Mouse (Mus musculus): ENCODE measurements around the gene Rasgef1b. TPM values are rescaled to one million over a fixed set of nuclear protein-coding genes. Genes with fewer than 3 reads are reported as not detected.
A peak's percentile ranks its signal among the peaks of the same experiment; 100 is the strongest.

The Rasgef1b gene
- total and polyA plus RNA-seq, 2 experiments: 4.0 to 20.4 TPM

- Histone ChIP-seq H3K27ac (replicated peaks; ENCODE audit: insufficient read depth, low read depth, low read length) (no peak overlapping the region), H3K79me2 (ENCODE audit: control insufficient read depth, insufficient read depth, low read length) (no peaks in the 10 kb centered on the region), H3K4me3 (ENCODE audit: insufficient read depth, low read depth, low read length) (no peak overlapping the region), H3K36me3 (ENCODE audit: control insufficient read depth, insufficient read depth, low read length) (no peaks in the 10 kb centered on the region), H3K4me1 (ENCODE audit: control insufficient read depth, insufficient read depth, low read length) (no peaks in the 10 kb centered on the region), H3K27me3 (ENCODE audit: control insufficient read depth, insufficient read depth, low read length) (no peaks in the 10 kb centered on the region), H3K9ac (ENCODE audit: low read depth, low read length) (no peak overlapping the region)
- 94% methylated on average over 8 of the region's 8 CpGs for WGBS
- TF ChIP-seq CTCF (IDR thresholded peaks at IDR 0.05; ENCODE audit: low read depth, low read length) (no peak), POLR2A (IDR thresholded peaks at IDR 0.05; ENCODE audit: extremely low read depth, insufficient read depth, low read length) (no peak)
- DNase-seq (ENCODE audit: extremely low read depth, low read depth, low spot score): no peak
These were observed 296.4 kb downstream of the Rasgef1b start for GRCm38 (mm10) chr5:99432471-99432870.

DNA sequence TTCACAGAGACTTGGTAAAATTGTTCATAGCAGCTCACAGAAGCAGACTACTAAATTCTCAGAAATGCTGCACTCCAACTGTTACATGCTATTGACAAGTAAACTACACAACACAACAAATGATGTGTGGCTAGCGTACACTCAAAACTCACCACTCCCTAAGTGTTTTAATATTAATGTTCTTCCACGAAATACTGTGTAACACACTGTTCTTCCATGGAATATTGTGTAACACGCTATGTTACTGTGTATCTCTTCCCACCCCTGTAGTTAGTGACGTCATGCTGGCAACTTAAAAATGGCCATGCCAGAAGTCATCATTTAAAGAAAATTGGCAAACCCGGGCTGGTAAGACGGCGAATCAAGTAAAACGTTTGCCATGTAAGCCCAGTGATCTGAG, 299.6 kb downstream of the Rasgef1b start:
- Histone ChIP-seq H3K4me1 (ENCODE audit: control insufficient read depth, insufficient read depth, low read length) (no peaks in the 10 kb centered on the region), H3K36me3 (ENCODE audit: control insufficient read depth, insufficient read depth, low read length) (no peaks in the 10 kb centered on the region), H3K9ac (ENCODE audit: low read depth, low read length) (no peak overlapping the region), H3K27ac (replicated peaks; ENCODE audit: insufficient read depth, low read depth, low read length) (no peak overlapping the region), H3K79me2 (ENCODE audit: control insufficient read depth, insufficient read depth, low read length) (no peaks in the 10 kb centered on the region), H3K27me3 (ENCODE audit: control insufficient read depth, insufficient read depth, low read length) (no peaks in the 10 kb centered on the region), H3K4me3 (ENCODE audit: insufficient read depth, low read depth, low read length) (no peak overlapping the region)
- TF ChIP-seq POLR2A (IDR thresholded peaks at IDR 0.05; ENCODE audit: extremely low read depth, insufficient read depth, low read length): no peak
- no peak for TF ChIP-seq CTCF (IDR thresholded peaks at IDR 0.05; ENCODE audit: low read depth, low read length)
- DNase-seq (ENCODE audit: extremely low read depth, low read depth, low spot score): peak; percentile 18
- 75% methylated on average over 8 of the region's 8 CpGs for WGBS

DNA sequence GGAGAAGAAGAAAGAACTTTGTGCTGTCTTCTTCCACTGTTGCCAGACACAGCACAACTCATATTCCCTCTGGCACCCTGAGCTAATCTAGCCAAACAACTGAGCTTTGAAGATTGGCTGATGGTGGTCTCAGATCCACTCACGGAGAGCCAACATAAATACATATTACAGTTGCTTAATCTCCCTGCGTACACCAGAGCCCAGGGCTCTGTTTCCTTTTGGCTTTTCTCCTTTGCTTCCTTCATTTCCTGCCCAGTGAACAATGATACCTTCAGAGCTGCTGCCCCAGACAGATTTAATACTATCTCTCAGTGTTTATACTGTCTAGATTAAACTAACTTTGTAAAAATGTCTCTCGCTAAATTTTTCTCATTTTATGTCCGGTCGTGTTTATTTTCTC, 300.2 kb downstream of the Rasgef1b start:
- no peaks in the 10 kb centered on the region for H3K36me3 ChIP-seq (ENCODE audit: control insufficient read depth, insufficient read depth, low read length)
- TF ChIP-seq POLR2A (IDR thresholded peaks at IDR 0.05; ENCODE audit: extremely low read depth, insufficient read depth, low read length) (no peak), CTCF (IDR thresholded peaks at IDR 0.05; ENCODE audit: low read depth, low read length) (no peak)
- H3K4me3 ChIP-seq (ENCODE audit: insufficient read depth, low read depth, low read length): no peak overlapping the region

DNA sequence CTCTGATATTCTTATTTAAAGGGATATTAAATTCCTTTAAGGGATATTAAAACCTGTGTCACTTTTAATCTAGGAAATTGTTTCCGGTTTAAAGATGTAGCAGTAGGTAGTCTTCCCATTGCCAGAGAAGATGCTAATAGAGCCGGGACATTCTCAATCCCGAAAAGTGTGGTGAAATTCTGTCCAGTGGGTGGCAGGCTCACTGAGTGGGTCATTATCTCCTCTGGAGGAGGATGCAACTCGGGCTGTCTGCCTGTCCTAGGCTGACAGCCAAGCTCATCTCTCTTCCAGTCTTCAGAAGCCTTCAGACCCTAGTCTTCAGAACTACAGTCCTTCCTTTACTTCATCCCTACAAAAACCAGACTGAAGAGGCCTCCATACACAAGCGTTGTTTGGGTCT, 305.6 kb downstream of the Rasgef1b start:
- WGBS: 70% methylated on average over 5 of the region's 5 CpGs
- H3K36me3 ChIP-seq (ENCODE audit: control insufficient read depth, insufficient read depth, low read length): no peaks in the 10 kb centered on the region
- no peaks in the 10 kb centered on the region for H3K4me1 ChIP-seq (ENCODE audit: control insufficient read depth, insufficient read depth, low read length)
- H3K9ac ChIP-seq (ENCODE audit: low read depth, low read length): no peak overlapping the region
- TF ChIP-seq POLR2A (IDR thresholded peaks at IDR 0.05; ENCODE audit: extremely low read depth, insufficient read depth, low read length): no peak
- TF ChIP-seq CTCF (IDR thresholded peaks at IDR 0.05; ENCODE audit: low read depth, low read length): 0 out of 2 replicates have a peak, but pooled peaks have one; percentile 29
- no peak for DNase-seq (ENCODE audit: extremely low read depth, low read depth, low spot score)
- H3K27me3 ChIP-seq (ENCODE audit: control insufficient read depth, insufficient read depth, low read length): no peaks in the 10 kb centered on the region
- no peak overlapping the region for H3K4me3 ChIP-seq (ENCODE audit: insufficient read depth, low read depth, low read length)
- no peak overlapping the region for H3K27ac ChIP-seq (replicated peaks; ENCODE audit: insufficient read depth, low read depth, low read length)
- no peaks in the 10 kb centered on the region for H3K79me2 ChIP-seq (ENCODE audit: control insufficient read depth, insufficient read depth, low read length)

More for the DNA sequence above, 300.2 kb downstream of the Rasgef1b start:
- Histone ChIP-seq H3K79me2 (ENCODE audit: control insufficient read depth, insufficient read depth, low read length) (no peaks in the 10 kb centered on the region), H3K27ac (replicated peaks; ENCODE audit: insufficient read depth, low read depth, low read length) (no peak overlapping the region), H3K4me1 (ENCODE audit: control insufficient read depth, insufficient read depth, low read length) (no peaks in the 10 kb centered on the region), H3K9ac (ENCODE audit: low read depth, low read length) (no peak overlapping the region), H3K27me3 (ENCODE audit: control insufficient read depth, insufficient read depth, low read length) (no peaks in the 10 kb centered on the region)
- WGBS: 77% methylated on average over 5 of the region's 5 CpGs
- DNase-seq (ENCODE audit: extremely low read depth, low read depth, low spot score): no peak

- H3K27me3 ChIP-seq (ENCODE audit: control insufficient read depth, insufficient read depth, low read length): no peaks in the 10 kb centered on the region
- TF ChIP-seq CTCF (IDR thresholded peaks at IDR 0.05; ENCODE audit: low read depth, low read length) (no peak), POLR2A (IDR thresholded peaks at IDR 0.05; ENCODE audit: extremely low read depth, insufficient read depth, low read length) (no peak)
- no peaks in the 10 kb centered on the region for H3K36me3 ChIP-seq (ENCODE audit: control insufficient read depth, insufficient read depth, low read length)
- H3K79me2 ChIP-seq (ENCODE audit: control insufficient read depth, insufficient read depth, low read length): no peaks in the 10 kb centered on the region
- DNase-seq (ENCODE audit: extremely low read depth, low read depth, low spot score): no peak
- 91% methylated on average over 4 of the region's 4 CpGs for WGBS
- no peaks in the 10 kb centered on the region for H3K4me1 ChIP-seq (ENCODE audit: control insufficient read depth, insufficient read depth, low read length)
- H3K27ac ChIP-seq (replicated peaks; ENCODE audit: insufficient read depth, low read depth, low read length): no peak overlapping the region
- H3K4me3 ChIP-seq (ENCODE audit: insufficient read depth, low read depth, low read length): no peak overlapping the region
- no peak overlapping the region for H3K9ac ChIP-seq (ENCODE audit: low read depth, low read length)
These were observed 306.0 kb downstream of the Rasgef1b start for GRCm38 (mm10) chr5:99422856-99423255.

DNA sequence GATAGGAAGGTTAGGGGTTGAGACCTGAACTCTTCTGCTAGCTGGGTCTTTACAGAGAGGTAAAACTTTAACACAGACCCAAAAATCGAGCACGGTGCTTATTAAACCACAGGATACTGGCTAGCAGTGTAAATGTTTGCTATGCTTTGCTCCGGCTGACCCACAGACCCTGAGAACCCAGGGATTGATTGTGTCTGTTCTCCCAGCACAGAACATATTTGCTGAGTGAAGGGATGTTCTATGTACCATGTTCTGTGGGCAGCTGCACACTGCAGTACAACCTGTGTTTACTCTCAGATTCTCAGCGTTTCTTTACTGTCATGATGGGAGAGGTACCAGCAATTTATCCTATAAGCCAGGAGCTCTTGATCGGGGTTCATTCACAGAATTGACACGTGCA, 306.8 kb downstream of the Rasgef1b start:
- no peaks in the 10 kb centered on the region for H3K27me3 ChIP-seq (ENCODE audit: control insufficient read depth, insufficient read depth, low read length)
- WGBS: 39% methylated on average over 6 of the region's 6 CpGs
- no peak overlapping the region for H3K4me3 ChIP-seq (ENCODE audit: insufficient read depth, low read depth, low read length)
- no peaks in the 10 kb centered on the region for H3K36me3 ChIP-seq (ENCODE audit: control insufficient read depth, insufficient read depth, low read length)
- no peak overlapping the region for H3K27ac ChIP-seq (replicated peaks; ENCODE audit: insufficient read depth, low read depth, low read length)
- H3K79me2 ChIP-seq (ENCODE audit: control insufficient read depth, insufficient read depth, low read length): no peaks in the 10 kb centered on the region
- H3K9ac ChIP-seq (ENCODE audit: low read depth, low read length): no peak overlapping the region
- no peak for DNase-seq (ENCODE audit: extremely low read depth, low read depth, low spot score)
- TF ChIP-seq POLR2A (IDR thresholded peaks at IDR 0.05; ENCODE audit: extremely low read depth, insufficient read depth, low read length) (no peak), CTCF (IDR thresholded peaks at IDR 0.05; ENCODE audit: low read depth, low read length) (no peak)
- H3K4me1 ChIP-seq (ENCODE audit: control insufficient read depth, insufficient read depth, low read length): no peaks in the 10 kb centered on the region

All from liver, adult 2 months (tissue).